Comparison of ENCODE assay signal across 10 mouse cellular contexts in genomic region chr1:159671181-159671580, GRCm38 (mm10).
DNase-seq lines count a peak whose midpoint lies in the region; ATAC-seq and TF ChIP-seq lines count a peak whose summit lies in the region.
"Had no signal": no experiment of that assay in that cellular context is flagged by ENCODE, and none has a peak within 500 bp of the region (broad histone marks: within the 10 kb centered on the region; RNA-seq: fewer than 3 reads in every experiment).

No protein-coding gene starts in this region.

- H3K9me3 ChIP-seq in forebrain, embryonic 13.5 days (replicated peaks): no peaks in the 10 kb centered on the region
- H3K9me3 ChIP-seq in forebrain, embryonic 11.5 days (ENCODE audit: control insufficient read depth, low read length): no peaks in the 10 kb centered on the region
- no peaks in the 10 kb centered on the region for H3K9me3 ChIP-seq in kidney, postnatal 0 days (replicated peaks; ENCODE audit: low read length)
- no peaks in the 10 kb centered on the region for H3K9me3 ChIP-seq in hindbrain, embryonic 11.5 days (ENCODE audit: control insufficient read depth, low read length)
- no peaks in the 10 kb centered on the region for H3K9me3 ChIP-seq in midbrain, embryonic 14.5 days (ENCODE audit: control insufficient read depth, low read length)

- no peak for DNase-seq in forebrain, embryonic 11.5 days (ENCODE audit: low spot score)
- no peak for DNase-seq in kidney, postnatal 0 days (ENCODE audit: low spot score)
- DNase-seq in kidney, postnatal 4 days: no peak
- no peak for DNase-seq in hindbrain, embryonic 11.5 days (ENCODE audit: low spot score)
- no peak for DNase-seq in midbrain, embryonic 14.5 days
- DNase-seq in thymus, postnatal 14 days: no peak
- no peak for DNase-seq in kidney, adult 11 months
- DNase-seq: liver, postnatal 0 days; thymus, postnatal 25 days had no signal

- no peak overlapping the region for H3K9ac ChIP-seq in forebrain, embryonic 13.5 days
- no peak overlapping the region for H3K9ac ChIP-seq in forebrain, embryonic 11.5 days (ENCODE audit: low read length)
- no peak overlapping the region for H3K9ac ChIP-seq in kidney, postnatal 0 days (ENCODE audit: low read depth, low read length)
- H3K9ac ChIP-seq in hindbrain, embryonic 11.5 days (ENCODE audit: low read depth, low read length): no peak overlapping the region
- H3K9ac ChIP-seq in midbrain, embryonic 14.5 days (replicated peaks; ENCODE audit: low read length): no peak overlapping the region
- H3K9ac ChIP-seq: liver, postnatal 0 days had no signal

- peak overlapping the region; percentile 45 for H3K4me2 ChIP-seq in forebrain, embryonic 13.5 days
- no peak overlapping the region for H3K4me2 ChIP-seq in forebrain, embryonic 11.5 days (ENCODE audit: low read depth, low read length, severe bottlenecking)
- H3K4me2 ChIP-seq in kidney, postnatal 0 days (ENCODE audit: low read length): 0 out of 2 replicates have a peak overlapping the region, but pooled peaks have one; percentile 35
- H3K4me2 ChIP-seq in hindbrain, embryonic 11.5 days (replicated peaks; ENCODE audit: low read depth, low read length): no peak overlapping the region
- H3K4me2 ChIP-seq in midbrain, embryonic 14.5 days (ENCODE audit: low read length): peak overlapping the region; percentile 46

- H3K4me1 ChIP-seq in forebrain, embryonic 13.5 days: peaks cover 13% of the 10 kb centered on the region
- no peaks in the 10 kb centered on the region for H3K4me1 ChIP-seq in forebrain, embryonic 11.5 days (replicated peaks; ENCODE audit: control insufficient read depth, insufficient read depth, low read length)
- H3K4me1 ChIP-seq in kidney, postnatal 0 days (replicated peaks; ENCODE audit: insufficient read depth, low read length): peaks cover 9% of the 10 kb centered on the region
- no peaks in the 10 kb centered on the region; the same call in 1 of the 2 replicates for H3K4me1 ChIP-seq in hindbrain, embryonic 11.5 days (replicated peaks; ENCODE audit: control insufficient read depth, insufficient read depth, low read length)
- peaks cover 12% of the 10 kb centered on the region for H3K4me1 ChIP-seq in midbrain, embryonic 14.5 days (ENCODE audit: control insufficient read depth, insufficient read depth, low read length)

- peak; percentile 5; the same call in 1 of the 2 replicates for ATAC-seq in forebrain, embryonic 13.5 days
- ATAC-seq in forebrain, embryonic 11.5 days (replicated peaks; ENCODE audit: low FRiP score): no peak
- no peak for ATAC-seq in kidney, postnatal 0 days (replicated peaks; ENCODE audit: low FRiP score, low read depth)
- ATAC-seq in hindbrain, embryonic 11.5 days (ENCODE audit: low FRiP score): peak; percentile 39
- no peak for ATAC-seq in midbrain, embryonic 14.5 days (ENCODE audit: low FRiP score, low TSS enrichment)

- no peak for TF ChIP-seq CTCF in kidney, postnatal 0 days (IDR thresholded peaks at IDR 0.05; ENCODE audit: low read depth)

- H3K36me3 ChIP-seq in forebrain, embryonic 13.5 days (ENCODE audit: poor library complexity, severe bottlenecking): no peaks in the 10 kb centered on the region
- no peaks in the 10 kb centered on the region for H3K36me3 ChIP-seq in forebrain, embryonic 11.5 days (ENCODE audit: control insufficient read depth, insufficient read depth, low read length)
- no peaks in the 10 kb centered on the region for H3K36me3 ChIP-seq in kidney, postnatal 0 days (ENCODE audit: insufficient read depth, low read length)
- no peaks in the 10 kb centered on the region for H3K36me3 ChIP-seq in hindbrain, embryonic 11.5 days (ENCODE audit: control insufficient read depth, insufficient read depth, low read length)
- H3K36me3 ChIP-seq in midbrain, embryonic 14.5 days (ENCODE audit: control insufficient read depth, insufficient read depth, low read length): no peaks in the 10 kb centered on the region

- H3K27me3 ChIP-seq in forebrain, embryonic 13.5 days: no peaks in the 10 kb centered on the region
- no peaks in the 10 kb centered on the region for H3K27me3 ChIP-seq in forebrain, embryonic 11.5 days (ENCODE audit: control insufficient read depth, insufficient read depth, low read length)
- H3K27me3 ChIP-seq in kidney, postnatal 0 days (ENCODE audit: insufficient read depth, low read length): no peaks in the 10 kb centered on the region
- H3K27me3 ChIP-seq in hindbrain, embryonic 11.5 days (ENCODE audit: control insufficient read depth, insufficient read depth, low read length): no peaks in the 10 kb centered on the region
- H3K27me3 ChIP-seq in midbrain, embryonic 14.5 days (ENCODE audit: control insufficient read depth, insufficient read depth, low read length): no peaks in the 10 kb centered on the region

- H3K27ac ChIP-seq in forebrain, embryonic 13.5 days: peak overlapping the region; percentile 59
- no peak overlapping the region for H3K27ac ChIP-seq in forebrain, embryonic 11.5 days (ENCODE audit: low read depth, low read length)
- no peak overlapping the region for H3K27ac ChIP-seq in kidney, postnatal 0 days
- H3K27ac ChIP-seq in hindbrain, embryonic 11.5 days (ENCODE audit: low read depth, low read length): no peak overlapping the region
- H3K27ac ChIP-seq in midbrain, embryonic 14.5 days (replicated peaks; ENCODE audit: low read depth, low read length): 0 out of 2 replicates have a peak overlapping the region, but pooled peaks have one; percentile 20

- WGBS in forebrain, embryonic 13.5 days: 82% methylated on average over 8 of the region's 8 CpGs
- 83% methylated on average over 8 of the region's 8 CpGs for WGBS in forebrain, embryonic 11.5 days
- WGBS in kidney, postnatal 0 days: 77% methylated on average over 8 of the region's 8 CpGs
- 78% methylated on average over 8 of the region's 8 CpGs for WGBS in hindbrain, embryonic 11.5 days
- WGBS in midbrain, embryonic 14.5 days: 62% methylated on average over 8 of the region's 8 CpGs

- no peak overlapping the region for H3K4me3 ChIP-seq in forebrain, embryonic 13.5 days
- no peak overlapping the region for H3K4me3 ChIP-seq in forebrain, embryonic 11.5 days (ENCODE audit: low read depth, low read length)
- H3K4me3 ChIP-seq in kidney, postnatal 0 days (replicated peaks; ENCODE audit: low read depth, low read length): no peak overlapping the region
- no peak overlapping the region for H3K4me3 ChIP-seq in hindbrain, embryonic 11.5 days (ENCODE audit: low read depth, low read length)
- no peak overlapping the region for H3K4me3 ChIP-seq in midbrain, embryonic 14.5 days (replicated peaks; ENCODE audit: low read depth, low read length)

Comparison
In these comparisons a context has a peak if more than half of its experiments do, and no peak if none do; other contexts are left out.
1. ATAC-seq: peak in forebrain, embryonic 13.5 days (single experiment) and hindbrain, embryonic 11.5 days (single experiment); none in forebrain, embryonic 11.5 days (single experiment), kidney, postnatal 0 days (single experiment) and midbrain, embryonic 14.5 days (single experiment).
2. H3K27ac ChIP-seq: peak in forebrain, embryonic 13.5 days (single experiment) and midbrain, embryonic 14.5 days (single experiment); none in forebrain, embryonic 11.5 days (single experiment), kidney, postnatal 0 days (single experiment) and hindbrain, embryonic 11.5 days (single experiment).
3. H3K4me2 ChIP-seq: peak in forebrain, embryonic 13.5 days (single experiment), kidney, postnatal 0 days (single experiment) and midbrain, embryonic 14.5 days (single experiment); none in forebrain, embryonic 11.5 days (single experiment) and hindbrain, embryonic 11.5 days (single experiment).